8 mouse cellular contexts compared by ENCODE assay signal in genomic region chr2:150909429-150910039, GRCm38 (mm10). TPM values are rescaled to one million over a fixed set of nuclear protein-coding genes. Genes with fewer than 3 reads are reported as not detected.
DNase-seq lines count a peak whose midpoint lies in the region; ATAC-seq and TF ChIP-seq lines count a peak whose summit lies in the region.

No protein-coding gene starts in this region.

- peak overlapping the region; percentile 94 for H3K4me3 ChIP-seq in forebrain, embryonic 15.5 days
- H3K4me3 ChIP-seq in layer of hippocampus, adult 2 months = peak overlapping the region; percentile 65
- peak overlapping the region; percentile 56 for H3K4me3 ChIP-seq in lung, embryonic 14.5 days (ENCODE audit: low read depth, low read length)
- H3K4me3 ChIP-seq in olfactory bulb, adult 2 months (ENCODE audit: insufficient read depth, low read depth, low read length) = peak overlapping the region; percentile 68
- H3K4me3 ChIP-seq in thymus, adult 2 months (ENCODE audit: control insufficient read depth, insufficient read depth, low read length) = peak overlapping the region; percentile 87

- H3K36me3 ChIP-seq in forebrain, embryonic 15.5 days = no peaks in the 10 kb centered on the region
- H3K36me3 ChIP-seq in lung, embryonic 14.5 days (ENCODE audit: insufficient read depth) = peaks cover 4% of the 10 kb centered on the region; the same call in 1 of the 2 replicates
- no peaks in the 10 kb centered on the region for H3K36me3 ChIP-seq in thymus, adult 2 months (ENCODE audit: control insufficient read depth, insufficient read depth, low read length)

- DNase-seq in ES-CJ7 (ENCODE audit: low read depth, low spot score) = peak; percentile 97
- peak; percentile 80 for DNase-seq in cerebellum, adult 11 months
- DNase-seq in heart, postnatal 36 days = peak; percentile 96 to 97
- peak; percentile 78 to 84 for DNase-seq in layer of hippocampus, adult 2 months (ENCODE audit: low spot score in 2 of 2)
- peak; percentile 97 for DNase-seq in lung, embryonic 14.5 days
- peak; percentile 97 for DNase-seq in thymus, adult 2 months

- ATAC-seq in forebrain, embryonic 15.5 days (replicated peaks) = peak; percentile 91
- ATAC-seq in lung, embryonic 14.5 days (ENCODE audit: insufficient read depth) = peak; percentile 93

- TF ChIP-seq CTCF in layer of hippocampus, adult 2 months (conservative IDR thresholded peaks at IDR 0.05) = no peak
- no peak for TF ChIP-seq CTCF in lung, embryonic 14.5 days (IDR thresholded peaks at IDR 0.05; ENCODE audit: low read depth)
- no peak for TF ChIP-seq CTCF in olfactory bulb, adult 2 months (IDR thresholded peaks at IDR 0.05; ENCODE audit: insufficient read depth, low read depth, low read length)
- TF ChIP-seq CTCF in thymus, adult 2 months (IDR thresholded peaks at IDR 0.05; ENCODE audit: borderline replicate concordance, control insufficient read depth, extremely low read depth, insufficient read depth, low read length, poor library complexity) = 0 out of 2 replicates have a peak, but pooled peaks have one; percentile 37

- peak overlapping the region; percentile 69 for H3K9ac ChIP-seq in forebrain, embryonic 15.5 days (replicated peaks)
- H3K9ac ChIP-seq in lung, embryonic 14.5 days = peak overlapping the region; percentile 65

- peak overlapping the region; percentile 54 for H3K4me2 ChIP-seq in forebrain, embryonic 15.5 days (replicated peaks)
- H3K4me2 ChIP-seq in lung, embryonic 14.5 days = peak overlapping the region; percentile 66

- peaks cover 15% of the 10 kb centered on the region for H3K4me1 ChIP-seq in forebrain, embryonic 15.5 days
- no peaks in the 10 kb centered on the region for H3K4me1 ChIP-seq in lung, embryonic 14.5 days (ENCODE audit: insufficient read depth)
- no peaks in the 10 kb centered on the region for H3K4me1 ChIP-seq in olfactory bulb, adult 2 months (ENCODE audit: control insufficient read depth, insufficient read depth, low read length)
- H3K4me1 ChIP-seq in thymus, adult 2 months (replicated peaks; ENCODE audit: control insufficient read depth, insufficient read depth, low read length) = no peaks in the 10 kb centered on the region

- TF ChIP-seq POLR2A in olfactory bulb, adult 2 months (IDR thresholded peaks at IDR 0.05; ENCODE audit: insufficient read depth, low read depth, low read length) = no peak
- TF ChIP-seq POLR2A in thymus, adult 2 months (IDR thresholded peaks at IDR 0.05; ENCODE audit: control insufficient read depth, extremely low read depth, insufficient read depth, low read length, poor library complexity) = no peak

- no peaks in the 10 kb centered on the region for H3K9me3 ChIP-seq in forebrain, embryonic 15.5 days
- no peaks in the 10 kb centered on the region for H3K9me3 ChIP-seq in lung, embryonic 14.5 days (ENCODE audit: low read depth, low read length)

- under 1% methylated on average over 35 of the region's 35 CpGs for WGBS in forebrain, embryonic 15.5 days
- under 1% methylated on average over 35 of the region's 35 CpGs for WGBS in lung, embryonic 14.5 days
- WGBS in olfactory bulb, adult 2 months = under 1% methylated on average over 35 of the region's 35 CpGs
- under 1% methylated on average over 35 of the region's 35 CpGs for WGBS in thymus, adult 2 months

- intact Hi-C loops in heart, postnatal 36 days (cut with DNase I) = loop anchor here (2.0 to 5.0 kb wide), 4 partner anchors 93 to 302 kb away; partner anchors contain the start of genes Apmap, Nanp and Ninl

- H3K27me3 ChIP-seq in forebrain, embryonic 15.5 days = no peaks in the 10 kb centered on the region
- H3K27me3 ChIP-seq in lung, embryonic 14.5 days (ENCODE audit: insufficient read depth, low read length) = no peaks in the 10 kb centered on the region
- H3K27me3 ChIP-seq in thymus, adult 2 months (ENCODE audit: control insufficient read depth, insufficient read depth, low read length) = no peaks in the 10 kb centered on the region

- H3K27ac ChIP-seq in forebrain, embryonic 15.5 days (replicated peaks) = peak overlapping the region; percentile 93
- peak overlapping the region; percentile 81 for H3K27ac ChIP-seq in layer of hippocampus, adult 2 months
- H3K27ac ChIP-seq in lung, embryonic 14.5 days (ENCODE audit: low read depth) = peak overlapping the region; percentile 90
- H3K27ac ChIP-seq in olfactory bulb, adult 2 months (ENCODE audit: insufficient read depth, low read depth, low read length) = no peak overlapping the region
- H3K27ac ChIP-seq in thymus, adult 2 months (ENCODE audit: control insufficient read depth, insufficient read depth, low read length) = peak overlapping the region; percentile 81

RNA-seq across cellular contexts. Expression of gene Gins1, which starts 4.3 kb away (rescaled TPM):
- 30.4 and 33.4 TPM in 2 replicates for polyA plus RNA-seq in forebrain, embryonic 15.5 days (2015; fragmentation: Nextera tagmentation; extraction: Ambion mirVana)
- 1 to 10 TPM; 3.0 to 4.4 TPM for total RNA-seq in heart, postnatal 36 days (2021)
- 1 to 10 TPM; 1.0 to 2.0 TPM for total RNA-seq in layer of hippocampus, adult 2 months (2021)
- 55.4 and 58.1 TPM in 2 replicates for polyA plus RNA-seq in lung, embryonic 14.5 days (2014; fragmentation: Nextera tagmentation; extraction: Ambion mirVana)
- not detected in 2 replicates for polyA plus RNA-seq in olfactory bulb, adult 2 months (2012; ENCODE audit: insufficient read depth, insufficient read length, low replicate concordance, missing spikeins)
- 10.8 and 12.3 TPM in 2 replicates for polyA plus RNA-seq in thymus, adult 2 months (2012; rRNA removed)

RNA-seq across cellular contexts. Expression of gene Abhd12, which starts 5.0 kb away (rescaled TPM):
- 97.7 and 98.2 TPM in 2 replicates for polyA plus RNA-seq in forebrain, embryonic 15.5 days (2015; fragmentation: Nextera tagmentation; extraction: Ambion mirVana)
- total RNA-seq in heart, postnatal 36 days (2021) = 10 to 100 TPM; 47.8 to 50.3 TPM
- 100 to 1,000 TPM; 314 to 317 TPM for total RNA-seq in layer of hippocampus, adult 2 months (2021)
- 59.2 and 67.2 TPM in 2 replicates for polyA plus RNA-seq in lung, embryonic 14.5 days (2014; fragmentation: Nextera tagmentation; extraction: Ambion mirVana)
- polyA plus RNA-seq in olfactory bulb, adult 2 months (2012; ENCODE audit: insufficient read depth, insufficient read length, low replicate concordance, missing spikeins) = not detected in 2 replicates
- polyA plus RNA-seq in thymus, adult 2 months (2012; rRNA removed) = 48.4 and 63.0 TPM in 2 replicates

Comparison
In these comparisons a context has a peak if more than half of its experiments do, and no peak if none do; other contexts are left out.
1. RNA of gene Gins1, which starts 4.3 kb away (polyA plus RNA-seq): 55.4 to 58.1 TPM in lung, embryonic 14.5 days, 30.4 to 33.4 TPM in forebrain, embryonic 15.5 days and 10.8 to 12.3 TPM in thymus, adult 2 months; not detected in olfactory bulb, adult 2 months; every median in the first group is over 10 times any median in the second.
2. Peak in every context shown above with its lines, with median percentiles within 50 percentile points of each other: DNase-seq and H3K4me3 ChIP-seq.